Mouse (Mus musculus) left cerebral cortex, postnatal 36 days (tissue): ENCODE measurements around the gene Stub1. TPM values are rescaled to one million over a fixed set of nuclear protein-coding genes. Genes with fewer than 3 reads are reported as not detected.
"Not testable (repeated sequence)": the region's sequence is repeated elsewhere in the genome, so short reads cannot be mapped to it uniquely, and the experiment has no call there.

Experiments
- DNase-seq, 2 experiments: peaks; one replicate each; pipeline ENCODE4 v3.0.0; 2021 to 2022; ENCODE audit warnings: low spot score in 2 of 2, mixed read lengths in 1 of 2
- intact Hi-C: fragments of 180-260 bp; cut with DNase I; formaldehyde crosslinking; loops from one replicate; pipeline ENCODE4 v1.15.1; 2025
- total RNA-seq, 2 experiments: library from RNA; stranded (reverse); gene quantifications; 2 replicates each; pipeline ENCODE4 v1.2.3; 2021

Gene Stub1
- total RNA-seq, 2 experiments from 2014 or later, result 171 to 188 TPM

- no peak for DNase-seq
- intact Hi-C loops, result no loop called here
Measured at GRCm38 (mm10) chr17:25827546-25828222, 5.5 kb downstream of the Stub1 start.

- intact Hi-C loops, result no loop called here
- no peak for DNase-seq
Measured at GRCm38 (mm10) chr17:25827011-25827410, 6.2 kb downstream of the Stub1 start.

GRCm38 (mm10) chr17:25825984-25826570, 7.1 kb downstream of the Stub1 start:
- no peak for DNase-seq
- intact Hi-C loops, result no loop called here

GRCm38 (mm10) chr17:25825311-25825710, 7.9 kb downstream of the Stub1 start:
- intact Hi-C loops, result no loop called here

GRCm38 (mm10) chr17:25824362-25825142, 8.7 kb downstream of the Stub1 start:
- DNase-seq, result no peak
- intact Hi-C loops, result no loop called here

More at GRCm38 (mm10) chr17:25825311-25825710, 7.9 kb downstream of the Stub1 start:
- DNase-seq, result no peak

GRCm38 (mm10) chr17:25823452-25823851, 9.8 kb downstream of the Stub1 start, which contains the start of gene Wdr24:
Gene Wdr24 (plus strand): TSS chr17:25823627.
- DNase-seq, result peak; percentile 73 to 81
- intact Hi-C loops, result no loop called here

GRCm38 (mm10) chr17:25818851-25819780, 14.1 kb downstream of the Stub1 start:
- DNase-seq, result no peak
- intact Hi-C loops, result no loop called here

- intact Hi-C loops, result no loop called here
Measured at GRCm38 (mm10) chr17:25817662-25818061, 15.5 kb downstream of the Stub1 start.

GRCm38 (mm10) chr17:25813471-25813870, 19.7 kb downstream of the Stub1 start:
- intact Hi-C loops, result no loop called here
- DNase-seq, result peak; percentile 88 to 93

More at GRCm38 (mm10) chr17:25817662-25818061, 15.5 kb downstream of the Stub1 start:
- DNase-seq, result no peak

- intact Hi-C loops, result no loop called here
- no peak for DNase-seq
Measured at GRCm38 (mm10) chr17:25810890-25811289, 22.3 kb downstream of the Stub1 start.

- peak in 1 of 2 experiments; percentile 66 for DNase-seq
- intact Hi-C loops, result loop anchor here (10.0 kb wide), 1 partner anchor 235 kb away; the partner anchor contains the start of genes Lmf1 and Sox8
Measured at GRCm38 (mm10) chr17:25809606-25810340, 23.4 kb downstream of the Stub1 start.

- intact Hi-C loops, result loop anchor here (10.0 kb wide), 1 partner anchor 234 kb away; the partner anchor contains the start of genes Lmf1 and Sox8
- peak; percentile 90 to 94 for DNase-seq
Measured at GRCm38 (mm10) chr17:25808789-25809605, 24.2 kb downstream of the Stub1 start, which contains the start of gene Fbxl16. Gene Fbxl16 (plus strand): TSS chr17:25809085.

- intact Hi-C loops, result loop anchor here (10.0 kb wide), 1 partner anchor 233 kb away; the partner anchor contains the start of genes Lmf1 and Sox8
Measured at GRCm38 (mm10) chr17:25808028-25808427, 25.2 kb downstream of the Stub1 start.

GRCm38 (mm10) chr17:25807452-25807851, 25.8 kb downstream of the Stub1 start:
- not testable (repeated sequence) for DNase-seq
- intact Hi-C loops, result loop anchor here (10.0 kb wide), 1 partner anchor 233 kb away; the partner anchor contains the start of genes Lmf1 and Sox8

More at GRCm38 (mm10) chr17:25808028-25808427, 25.2 kb downstream of the Stub1 start:
- DNase-seq, result no peak

GRCm38 (mm10) chr17:25806507-25806906, 26.7 kb downstream of the Stub1 start:
- intact Hi-C loops, result loop anchor here (10.0 kb wide), 1 partner anchor 232 kb away; the partner anchor contains the start of genes Lmf1 and Sox8
- no peak for DNase-seq

GRCm38 (mm10) chr17:25802825-25803517, 30.2 kb downstream of the Stub1 start:
- intact Hi-C loops, result loop anchor here (10.0 kb wide), 1 partner anchor 228 kb away; the partner anchor contains the start of genes Lmf1 and Sox8
- DNase-seq, result peak; percentile 78 to 83
